Mouse (Mus musculus) neural tube, embryonic 12.5 days (tissue): ENCODE data around the gene Wasf2. TPM values are rescaled to one million over a fixed set of nuclear protein-coding genes. Genes with fewer than 3 reads are reported as not detected.

Experiments used
- ATAC-seq: fragments of 200-750 bp; cut with Nextera tagmentation; 2 replicates; pipeline ENCODE4 v1.8.0; 2017; ENCODE audit warnings: low read depth, mild to moderate bottlenecking, moderate TSS enrichment, moderate library complexity; ENCODE audit not compliant: low FRiP score
- H3K27ac ChIP-seq: fragments of 300-500 bp; sonication (generic); 2 replicates; pipeline ENCODE4 v1.5.1; 2016
- H3K27me3 ChIP-seq: fragments of 300-500 bp; sonication (generic); replicated peaks from 2 replicates; pipeline ENCODE4 v1.6.1; 2016; ENCODE audit warnings: mild to moderate bottlenecking
- H3K36me3 ChIP-seq: fragments of 300-500 bp; sonication (generic); 2 replicates; pipeline ENCODE4 v1.6.1; 2016; ENCODE audit warnings: mild to moderate bottlenecking
- H3K4me1 ChIP-seq: fragments of 300-500 bp; sonication (generic); 2 replicates; pipeline ENCODE4 v1.6.1; 2016
- H3K4me2 ChIP-seq: fragments of 300-500 bp; sonication (generic); replicated peaks from 2 replicates; pipeline ENCODE4 v1.6.1; 2016; ENCODE audit warnings: mild to moderate bottlenecking
- H3K4me3 ChIP-seq: fragments of 300-500 bp; sonication (generic); 2 replicates; pipeline ENCODE4 v1.5.1; 2016
- H3K9ac ChIP-seq: fragments of 300-500 bp; sonication (generic); 2 replicates; pipeline ENCODE4 v1.6.1; 2016; ENCODE audit warnings: mild to moderate bottlenecking
- H3K9me3 ChIP-seq: fragments of 300-500 bp; sonication (generic); 2 replicates; pipeline ENCODE4 v1.6.1; 2016; ENCODE audit warnings: mild to moderate bottlenecking
- WGBS: fragments of 180-500 bp; shearing (Covaris S2); methylation state at CpG from one replicate; pipeline ENCODE4 v1.1.7; 2016; 5-methylcytosine and 5-hydroxymethylcytosine counted together
- polyA plus RNA-seq: library from polyadenylated mRNA; unstranded; fragments of >200 nt; fragmentation: Nextera tagmentation; extraction: Ambion mirVana; gene quantifications from 2 replicates; pipeline ENCODE4 v1.2.1, GENCODE M21; 2016

The Wasf2 gene
- polyA plus RNA-seq, 1 experiment from 2014 or later: 30.5 TPM

DNA sequence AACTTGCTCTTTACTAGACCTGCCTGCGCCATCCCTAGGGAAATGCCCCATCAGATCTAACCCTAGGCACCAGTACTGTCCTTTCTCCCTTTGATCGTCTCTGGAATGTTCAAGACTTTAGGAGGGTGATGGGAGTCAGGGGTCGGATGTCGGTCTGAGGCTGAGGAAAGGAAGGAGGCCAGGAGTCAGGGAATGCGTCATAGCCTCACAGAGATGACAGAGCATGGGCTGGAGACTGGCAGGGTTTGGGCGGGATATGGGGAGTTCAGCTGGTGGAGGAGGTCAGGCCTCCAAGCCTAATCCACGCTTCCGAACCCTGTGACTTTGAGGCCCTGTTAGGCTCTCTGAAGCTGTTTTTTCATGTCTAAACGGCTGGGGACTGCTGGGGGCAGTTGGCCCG lies 83.4 kb downstream of the Wasf2 start:
- ATAC-seq: no peak
- no peak overlapping the region for H3K4me3 ChIP-seq

GRCm38 (mm10) chr4:133217641-133218040 lies 87.3 kb downstream of the Wasf2 start:
- Histone ChIP-seq H3K9ac (no peak overlapping the region), H3K4me2 (no peak overlapping the region), H3K36me3 (no peaks in the 10 kb centered on the region), H3K27me3 (peaks cover 50% of the 10 kb centered on the region), H3K9me3 (no peaks in the 10 kb centered on the region), H3K4me3 (no peak overlapping the region), H3K4me1 (peaks cover 18% of the 10 kb centered on the region), H3K27ac (no peak overlapping the region)
- WGBS: 2% methylated on average over 5 of the region's 5 CpGs
- no peak for ATAC-seq

More for the DNA sequence above, 83.4 kb downstream of the Wasf2 start:
- no peaks in the 10 kb centered on the region for H3K36me3 ChIP-seq
- H3K4me1 ChIP-seq: peaks cover 21% of the 10 kb centered on the region
- no peak overlapping the region for H3K27ac ChIP-seq
- H3K27me3 ChIP-seq: peaks cover 38% of the 10 kb centered on the region
- WGBS: 8% methylated on average over 10 of the region's 10 CpGs
- H3K9me3 ChIP-seq: no peaks in the 10 kb centered on the region
- H3K4me2 ChIP-seq: peak overlapping the region; percentile 94
- no peak overlapping the region for H3K9ac ChIP-seq

GRCm38 (mm10) chr4:133218745-133219144 lies 88.4 kb downstream of the Wasf2 start:
- Histone ChIP-seq H3K9me3 (no peaks in the 10 kb centered on the region), H3K4me3 (no peak overlapping the region), H3K36me3 (no peaks in the 10 kb centered on the region), H3K4me2 (no peak overlapping the region), H3K27ac (no peak overlapping the region), H3K27me3 (peaks cover 39% of the 10 kb centered on the region), H3K4me1 (peaks cover 8% of the 10 kb centered on the region), H3K9ac (no peak overlapping the region)
- 94% methylated on average over 3 of the region's 3 CpGs for WGBS
- ATAC-seq: no peak

GRCm38 (mm10) chr4:133220656-133221055 lies 90.4 kb downstream of the Wasf2 start:
- Histone ChIP-seq H3K36me3 (no peaks in the 10 kb centered on the region), H3K27me3 (peaks cover 30% of the 10 kb centered on the region), H3K9ac (no peak overlapping the region), H3K27ac (no peak overlapping the region), H3K9me3 (no peaks in the 10 kb centered on the region), H3K4me2 (peak overlapping the region; percentile 60), H3K4me3 (0 out of 2 replicates have a peak overlapping the region, but pooled peaks have one; percentile 9), H3K4me1 (peaks cover 11% of the 10 kb centered on the region; the same call in 1 of the 2 replicates)
- ATAC-seq: no peak
- 3% methylated on average over 25 of the region's 25 CpGs for WGBS

GRCm38 (mm10) chr4:133221701-133222100 lies 91.4 kb downstream of the Wasf2 start:
- 86% methylated on average over 8 of the region's 8 CpGs for WGBS
- H3K27ac ChIP-seq: no peak overlapping the region
- peaks cover 30% of the 10 kb centered on the region for H3K27me3 ChIP-seq
- H3K4me1 ChIP-seq: peaks cover 11% of the 10 kb centered on the region; the same call in 1 of the 2 replicates
- no peaks in the 10 kb centered on the region for H3K36me3 ChIP-seq
- ATAC-seq: no peak
- no peak overlapping the region for H3K9ac ChIP-seq
- H3K4me2 ChIP-seq: no peak overlapping the region
- H3K4me3 ChIP-seq: no peak overlapping the region
- no peaks in the 10 kb centered on the region for H3K9me3 ChIP-seq

GRCm38 (mm10) chr4:133223875-133224274 lies 93.6 kb downstream of the Wasf2 start:
- H3K4me3 ChIP-seq: no peak overlapping the region
- H3K4me2 ChIP-seq: no peak overlapping the region
- H3K36me3 ChIP-seq: no peaks in the 10 kb centered on the region
- H3K27me3 ChIP-seq: peaks cover 30% of the 10 kb centered on the region
- H3K4me1 ChIP-seq: peaks cover 11% of the 10 kb centered on the region; the same call in 1 of the 2 replicates
- H3K9me3 ChIP-seq: no peaks in the 10 kb centered on the region
- H3K9ac ChIP-seq: no peak overlapping the region
- 45% methylated on average over 5 of the region's 5 CpGs for WGBS
- ATAC-seq: no peak
- H3K27ac ChIP-seq: no peak overlapping the region

DNA sequence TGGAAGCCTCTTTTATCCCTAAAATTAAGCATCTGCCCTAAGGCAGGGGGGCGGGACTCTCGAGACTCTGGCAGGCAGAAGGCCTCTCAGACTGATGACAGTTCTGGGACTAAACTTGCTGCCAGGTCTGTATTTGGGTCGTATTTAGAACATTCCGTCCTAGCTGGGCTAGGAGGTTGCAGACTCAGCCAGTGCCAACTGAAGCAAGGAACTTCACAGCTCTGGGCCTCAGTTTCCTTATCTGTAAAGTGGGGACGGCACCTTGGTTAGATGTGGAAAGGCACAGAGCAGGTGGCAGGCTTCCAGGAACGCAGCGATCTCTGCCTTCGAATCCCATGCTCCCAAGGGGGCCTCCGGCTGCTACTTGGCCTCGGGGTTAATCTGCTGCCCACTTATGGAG lies 95.8 kb downstream of the Wasf2 start:
- WGBS: 76% methylated on average over 10 of the region's 10 CpGs
- no peak for ATAC-seq
- H3K9ac ChIP-seq: no peak overlapping the region
- no peak overlapping the region for H3K27ac ChIP-seq
- H3K36me3 ChIP-seq: no peaks in the 10 kb centered on the region
- H3K27me3 ChIP-seq: peaks cover 14% of the 10 kb centered on the region
- H3K9me3 ChIP-seq: no peaks in the 10 kb centered on the region
- H3K4me1 ChIP-seq: peaks cover 4% of the 10 kb centered on the region; the same call in 1 of the 2 replicates
- H3K4me3 ChIP-seq: no peak overlapping the region
- no peak overlapping the region for H3K4me2 ChIP-seq

- H3K4me3 ChIP-seq: no peak overlapping the region
- no peak overlapping the region for H3K9ac ChIP-seq
- no peak overlapping the region for H3K4me2 ChIP-seq
- peaks cover 4% of the 10 kb centered on the region; the same call in 1 of the 2 replicates for H3K4me1 ChIP-seq
- no peaks in the 10 kb centered on the region for H3K27me3 ChIP-seq
- H3K27ac ChIP-seq: no peak overlapping the region
- no peaks in the 10 kb centered on the region for H3K9me3 ChIP-seq
- 46% methylated on average over 8 of the region's 8 CpGs for WGBS
- H3K36me3 ChIP-seq: no peaks in the 10 kb centered on the region
- ATAC-seq: no peak
Measured at GRCm38 (mm10) chr4:133227636-133228035, 97.3 kb downstream of the Wasf2 start.

GRCm38 (mm10) chr4:133229582-133229981 lies 99.3 kb downstream of the Wasf2 start:
- no peaks in the 10 kb centered on the region for H3K9me3 ChIP-seq
- H3K4me2 ChIP-seq: no peak overlapping the region
- no peak for ATAC-seq
- whole genome bisulfite sequencing: 63% methylated on average over 8 of the region's 8 CpGs
- H3K4me1 ChIP-seq: no peaks in the 10 kb centered on the region
- H3K36me3 ChIP-seq: no peaks in the 10 kb centered on the region
- no peaks in the 10 kb centered on the region for H3K27me3 ChIP-seq
- H3K27ac ChIP-seq: no peak overlapping the region
- no peak overlapping the region for H3K9ac ChIP-seq
- H3K4me3 ChIP-seq: no peak overlapping the region

GRCm38 (mm10) chr4:133233285-133233976 lies 103.1 kb downstream of the Wasf2 start:
- ATAC-seq: no peak
- 41% methylated on average over 10 of the region's 10 CpGs for WGBS
- no peaks in the 10 kb centered on the region for H3K27me3 ChIP-seq
- no peaks in the 10 kb centered on the region for H3K9me3 ChIP-seq
- no peak overlapping the region for H3K4me2 ChIP-seq
- H3K27ac ChIP-seq: no peak overlapping the region
- H3K9ac ChIP-seq: no peak overlapping the region
- H3K4me3 ChIP-seq: no peak overlapping the region
- H3K4me1 ChIP-seq: no peaks in the 10 kb centered on the region
- H3K36me3 ChIP-seq: no peaks in the 10 kb centered on the region

DNA sequence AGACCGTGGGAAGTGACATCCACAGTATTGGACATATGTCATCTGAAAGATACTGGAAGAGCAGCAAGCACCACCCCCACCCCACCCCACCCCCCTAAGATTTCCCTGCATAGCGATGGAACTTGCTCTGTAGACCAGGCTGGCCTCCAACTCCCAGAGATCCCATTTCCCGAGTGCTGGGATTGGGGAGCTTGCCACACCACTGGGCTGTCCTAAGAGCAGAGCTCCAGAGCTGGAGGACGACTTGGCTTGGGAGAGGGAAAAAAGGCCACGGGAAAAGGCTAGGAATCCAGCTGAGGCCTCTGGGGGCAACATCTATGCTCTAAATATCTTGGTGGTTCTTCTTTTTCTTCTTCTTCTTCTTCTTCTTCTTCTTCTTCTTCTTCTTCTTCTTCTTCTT lies 104.5 kb downstream of the Wasf2 start:
- WGBS: 58% methylated on average over 5 of the region's 5 CpGs
- H3K4me3 ChIP-seq: no peak overlapping the region
- H3K9ac ChIP-seq: no peak overlapping the region
- H3K4me1 ChIP-seq: no peaks in the 10 kb centered on the region
- no peak overlapping the region for H3K27ac ChIP-seq
- H3K36me3 ChIP-seq: no peaks in the 10 kb centered on the region
- H3K27me3 ChIP-seq: peaks cover 7% of the 10 kb centered on the region; the same call in 1 of the 2 replicates
- ATAC-seq: no peak
- no peak overlapping the region for H3K4me2 ChIP-seq
- H3K9me3 ChIP-seq: no peaks in the 10 kb centered on the region

DNA sequence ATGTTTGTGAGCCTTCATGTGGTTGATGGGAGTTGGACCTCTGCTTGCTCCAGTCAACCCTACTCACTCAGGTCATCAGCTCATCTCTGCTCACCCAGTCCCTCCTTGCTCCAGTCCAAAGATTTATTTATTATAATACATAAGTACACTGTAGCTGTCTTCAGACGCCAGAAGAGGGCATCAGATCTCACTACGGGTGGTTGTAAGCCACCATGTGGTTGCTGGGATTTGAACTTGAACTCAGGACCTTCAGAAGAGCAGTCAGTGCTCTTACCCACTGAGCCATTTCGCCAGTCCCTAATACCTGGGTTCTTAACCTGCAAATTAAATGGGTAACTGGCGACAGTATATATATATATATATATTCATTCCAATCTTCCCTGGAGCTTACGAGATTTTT lies 105.1 kb downstream of the Wasf2 start:
- no peak overlapping the region for H3K4me2 ChIP-seq
- H3K4me1 ChIP-seq: peaks cover 3% of the 10 kb centered on the region; the same call in 1 of the 2 replicates
- H3K9me3 ChIP-seq: no peaks in the 10 kb centered on the region
- WGBS: 79% methylated on average over 5 of the region's 5 CpGs
- no peaks in the 10 kb centered on the region for H3K36me3 ChIP-seq
- H3K4me3 ChIP-seq: no peak overlapping the region
- no peak for ATAC-seq
- no peak overlapping the region for H3K27ac ChIP-seq
- H3K9ac ChIP-seq: no peak overlapping the region
- H3K27me3 ChIP-seq: peaks cover 10% of the 10 kb centered on the region; the same call in 1 of the 2 replicates

DNA sequence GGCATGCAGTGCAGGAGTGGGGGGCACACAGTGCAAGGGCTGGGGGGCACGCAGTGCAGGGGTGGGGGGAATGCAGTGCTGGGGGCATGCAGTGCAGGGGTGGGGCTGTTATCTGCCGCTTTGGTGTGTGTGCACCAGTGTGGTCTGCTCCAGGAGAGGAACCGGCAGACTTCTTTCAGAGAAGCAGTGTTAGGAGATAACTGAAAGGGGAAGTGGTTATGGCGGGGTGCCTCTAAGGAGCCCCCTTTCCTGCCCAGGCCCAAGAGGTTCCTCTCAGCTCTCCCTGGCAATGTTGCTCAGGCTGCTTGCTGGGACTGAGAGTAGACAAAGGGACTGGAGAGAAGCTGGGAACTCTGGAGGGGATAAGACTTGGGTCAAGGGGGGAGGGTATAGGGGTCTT lies 107.6 kb downstream of the Wasf2 start:
- no peak for ATAC-seq
- H3K27ac ChIP-seq: no peak overlapping the region
- 67% methylated on average over 4 of the region's 4 CpGs for WGBS
- H3K9ac ChIP-seq: no peak overlapping the region
- no peak overlapping the region for H3K4me3 ChIP-seq
- H3K4me2 ChIP-seq: no peak overlapping the region
- H3K27me3 ChIP-seq: peaks cover 29% of the 10 kb centered on the region
- H3K36me3 ChIP-seq: no peaks in the 10 kb centered on the region
- H3K9me3 ChIP-seq: no peaks in the 10 kb centered on the region
- H3K4me1 ChIP-seq: peaks cover 15% of the 10 kb centered on the region
